ENCODE assay signal across 11 mouse cellular contexts in genomic region chr7:141817355-141818075, GRCm38 (mm10). TPM values are rescaled to one million over a fixed set of nuclear protein-coding genes. Genes with fewer than 3 reads are reported as not detected.
A peak's percentile ranks its signal among the peaks of the same experiment; 100 is the strongest.
DNase-seq lines count a peak whose midpoint lies in the region; TF ChIP-seq lines count a peak whose summit lies in the region.
"Had no signal": no experiment of that assay in that cellular context is flagged by ENCODE, and none has a peak within 500 bp of the region (broad histone marks: within the 10 kb centered on the region; RNA-seq: fewer than 3 reads in every experiment).

No protein-coding gene starts in this region.

- no peak overlapping the region for H3K4me3 ChIP-seq in left cerebral cortex, adult 2 months
- H3K4me3 ChIP-seq: myocyte had no signal

- no peak for TF ChIP-seq CTCF in left cerebral cortex, adult 2 months (IDR thresholded peaks at IDR 0.05)

- peak; percentile 75 for DNase-seq in left cerebral cortex, postnatal 4 days
- no peak for DNase-seq in left cerebral cortex, adult 2 months (ENCODE audit: extremely low spot score in 1 of 2, low spot score in 2 of 2)
- peak; percentile 74 for DNase-seq in adrenal gland, postnatal 14 days
- peak; percentile 25 for DNase-seq in embryo, embryonic 10.5 days (ENCODE audit: low spot score)
- peak; percentile 14 to 74 for DNase-seq in kidney, postnatal 36 days
- DNase-seq in spleen, adult 18-20 months: no peak
- DNase-seq in frontal cortex, postnatal 36 days (ENCODE audit: low spot score in 2 of 2): no peak
- DNase-seq: lung, adult 18-20 months had no signal

- intact Hi-C loops in left cerebral cortex, postnatal 4 days (cut with DNase I): no loop called here
- intact Hi-C loops in left cerebral cortex, adult 2 months (cut with DNase I): no loop called here

- no peak overlapping the region for H3K27ac ChIP-seq in left cerebral cortex, adult 2 months

RNA-seq across cellular contexts. Expression of gene Muc5b, which starts 21.4 kb away (rescaled TPM):
- total RNA-seq in left cerebral cortex, postnatal 4 days (2021): not detected
- total RNA-seq in left cerebral cortex, adult 2 months (2021): not detected
- not detected in 2 replicates for total RNA-seq in adrenal gland, postnatal 14 days (2021)
- total RNA-seq: heart, postnatal 25 days; left cerebral cortex, adult 18-20 months had no signal

RNA-seq across cellular contexts. Expression of gene Muc5ac, which starts 28.7 kb away (rescaled TPM):
- total RNA-seq in left cerebral cortex, postnatal 4 days (2021): not detected
- total RNA-seq in left cerebral cortex, adult 2 months (2021): not detected
- total RNA-seq in adrenal gland, postnatal 14 days (2021): not detected in 2 replicates
- total RNA-seq: heart, postnatal 25 days; left cerebral cortex, adult 18-20 months had no signal

Comparison
In these comparisons a context has a peak if more than half of its experiments do, and no peak if none do; other contexts are left out.
1. DNase-seq: peak in left cerebral cortex, postnatal 4 days (single experiment), adrenal gland, postnatal 14 days (single experiment), embryo, embryonic 10.5 days (single experiment) and kidney, postnatal 36 days (2 of 2); none in left cerebral cortex, adult 2 months (0 of 2), spleen, adult 18-20 months (0 of 2) and frontal cortex, postnatal 36 days (0 of 2).